Mouse (Mus musculus): ENCODE measurements around the gene Rps15a.

Rps15a gene

DNA sequence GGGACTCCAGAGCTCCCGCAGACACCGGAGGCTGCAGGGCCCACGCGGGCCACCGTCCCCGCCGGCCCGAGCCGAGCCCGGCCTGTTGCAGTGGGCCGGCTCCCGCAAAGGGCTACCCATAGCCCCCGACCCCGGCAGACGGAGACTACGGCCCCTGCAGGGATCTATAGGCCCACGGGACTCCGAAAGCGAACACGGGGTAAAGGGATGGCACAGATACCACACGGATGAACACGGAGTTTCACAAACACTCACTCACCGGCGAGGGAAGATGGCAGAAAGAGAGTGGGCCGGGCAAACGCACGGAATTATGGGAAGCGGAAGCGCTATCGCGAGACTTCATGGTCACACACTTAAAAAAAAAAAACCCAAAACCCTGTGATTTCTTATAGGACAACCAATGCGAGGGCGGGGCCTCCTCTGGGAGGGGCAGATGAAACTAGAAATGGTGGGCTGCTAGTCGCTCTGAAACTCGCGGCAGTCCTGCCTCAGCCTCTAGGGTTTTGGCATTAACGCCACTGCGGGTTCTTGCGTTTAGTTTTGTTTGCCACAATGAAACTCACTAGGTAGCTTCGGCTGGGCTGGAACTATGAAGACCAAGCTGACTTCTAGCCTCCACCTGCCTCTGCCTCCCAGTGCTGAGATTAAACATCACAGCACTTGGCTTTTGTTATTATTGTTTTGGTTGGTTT, at the start of gene Rps15a:
TSS of gene Rps15a (minus strand) at position 312 of the 692 bp plus-strand sequence.
- peak; percentile 95 for DNase-seq (ENCODE audit: low read depth)

DNA sequence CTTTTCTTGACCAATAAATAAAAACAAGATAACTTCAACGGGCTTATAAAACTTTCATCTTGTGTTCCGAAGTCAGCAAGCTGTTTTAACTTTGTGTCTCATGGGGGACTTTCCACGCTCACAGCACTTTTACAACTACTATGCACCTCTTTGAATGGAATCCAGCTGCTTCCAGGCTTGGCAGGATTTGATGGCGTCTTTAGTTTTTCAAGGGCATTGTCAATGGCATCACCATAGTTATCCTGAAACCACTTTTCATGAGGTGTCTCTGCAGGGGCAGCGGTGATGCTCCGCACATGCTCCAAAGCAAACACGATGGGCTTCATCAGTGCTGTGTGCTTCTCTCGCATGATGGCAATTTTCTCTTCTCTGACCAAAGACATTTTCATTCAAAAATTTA, 47.0 kb upstream of the Rps15a start:
- no peak for DNase-seq (ENCODE audit: low read depth)

DNA sequence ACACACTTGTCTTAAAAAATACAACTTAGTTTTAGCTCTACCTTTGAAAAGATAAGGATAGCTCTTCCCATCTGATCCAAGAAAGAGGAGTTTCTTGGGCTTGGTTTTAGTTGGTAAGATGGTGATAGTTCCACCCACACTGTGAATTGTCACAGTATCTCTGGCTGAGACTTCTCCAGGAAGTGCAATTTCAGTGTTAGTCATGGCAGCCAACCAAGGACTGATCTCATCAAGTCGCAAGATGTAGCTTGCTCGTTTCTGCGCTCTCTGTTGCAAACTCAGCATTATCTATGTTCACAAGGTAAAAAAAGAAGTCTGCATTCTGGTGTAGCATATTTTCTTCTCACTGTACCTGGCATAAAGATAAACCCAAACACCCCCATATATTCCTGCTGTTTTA, 44.1 kb upstream of the Rps15a start:
- DNase-seq (ENCODE audit: low read depth), result no peak

DNA sequence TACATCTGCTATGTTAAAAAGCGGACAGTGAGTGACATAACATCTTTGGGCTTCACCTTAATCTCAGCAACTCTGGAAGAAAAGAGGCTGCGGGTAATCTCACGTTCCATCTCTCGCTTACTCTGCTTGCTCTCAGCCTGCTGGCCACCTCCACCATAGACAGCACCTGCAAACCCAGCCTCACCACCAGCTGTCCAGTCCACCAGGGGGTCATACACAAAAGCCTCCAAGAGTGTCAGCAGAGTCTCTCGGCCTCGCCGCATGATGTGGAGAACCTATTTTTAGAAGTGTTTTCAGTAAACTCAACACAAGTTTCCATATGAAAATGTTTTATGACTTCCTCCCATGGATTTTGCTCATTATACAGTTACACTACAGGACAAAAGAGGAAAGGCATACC, 40.5 kb upstream of the Rps15a start:
- no peak for DNase-seq (ENCODE audit: low read depth)

DNA sequence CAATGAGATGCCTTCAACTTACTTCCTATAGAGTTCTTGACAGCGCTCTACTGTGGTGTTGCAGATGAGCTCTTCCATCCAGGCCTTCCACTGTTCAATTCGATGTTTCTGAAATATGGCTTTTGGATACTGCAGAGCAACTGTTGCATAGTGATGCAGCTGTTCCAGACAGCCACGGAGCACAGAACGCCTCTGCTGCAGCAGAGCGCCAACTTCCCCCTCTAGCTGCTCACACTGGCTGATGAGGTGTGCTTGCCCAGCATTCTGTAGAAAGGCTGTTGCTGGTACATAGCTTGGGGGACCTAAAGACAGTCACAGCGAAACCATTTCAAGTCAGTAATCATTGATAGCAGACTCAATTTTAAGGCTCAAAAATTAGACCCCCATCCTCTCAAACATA, 38.2 kb upstream of the Rps15a start:
- DNase-seq (ENCODE audit: low read depth), result no peak

DNA sequence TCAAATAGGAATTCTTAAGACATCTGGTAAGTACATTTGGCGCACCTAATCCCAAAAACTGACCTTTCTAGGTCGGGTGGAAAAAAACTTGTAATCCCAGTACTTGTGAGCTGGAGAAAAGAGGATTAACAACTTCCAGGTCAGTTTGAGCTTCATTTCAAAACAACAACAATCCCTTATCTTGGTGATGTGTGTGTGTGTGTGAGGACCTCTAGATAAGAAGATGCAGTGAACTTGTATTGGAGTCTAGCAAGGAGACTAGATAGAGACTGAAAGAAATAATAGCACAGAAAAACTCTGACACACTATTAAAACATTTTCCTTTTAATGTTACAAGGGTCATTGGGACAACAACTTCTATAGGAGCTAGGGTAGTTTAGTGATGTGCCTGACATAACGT, 27.6 kb upstream of the Rps15a start:
- peak; percentile 29 for DNase-seq (ENCODE audit: low read depth)

DNA sequence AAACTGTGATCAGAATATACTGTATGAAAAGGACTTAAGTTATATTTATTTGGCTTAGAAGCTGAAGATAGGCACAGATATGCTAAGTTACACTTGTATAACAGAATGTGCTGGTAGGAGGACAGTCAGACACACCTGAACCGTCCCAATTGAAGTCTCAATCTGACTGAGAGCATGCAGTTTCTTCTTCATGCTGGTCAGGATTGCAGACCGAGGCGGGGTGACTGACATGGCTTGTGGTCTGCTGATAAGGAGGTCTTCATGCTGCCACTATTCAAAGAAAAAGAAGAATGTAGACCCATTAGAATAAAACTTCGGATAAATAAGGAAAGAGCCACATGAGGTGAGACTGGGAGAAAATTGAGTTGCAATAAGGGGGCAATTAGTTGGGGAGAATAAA, 27.1 kb upstream of the Rps15a start:
- DNase-seq (ENCODE audit: low read depth), result peak; percentile 38

DNA sequence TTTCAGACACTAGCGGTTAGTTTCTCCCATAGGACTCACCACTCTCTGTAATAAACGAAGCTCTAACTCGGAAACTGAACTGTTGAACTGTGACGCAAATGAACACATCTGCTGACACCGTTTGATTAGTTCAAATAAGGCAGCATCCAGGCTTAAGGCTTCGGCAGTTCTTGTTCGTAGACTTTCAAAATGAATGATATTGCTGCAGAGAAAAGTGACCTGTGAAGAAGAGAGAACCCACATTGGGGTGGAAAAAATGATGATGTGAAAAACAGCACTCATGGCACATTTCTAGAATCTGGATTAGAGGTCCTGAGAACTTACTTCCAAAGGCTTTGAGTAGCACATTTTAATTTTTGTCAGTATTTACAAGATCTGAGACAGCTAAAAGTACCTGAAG, 25.3 kb upstream of the Rps15a start:
- no peak for DNase-seq (ENCODE audit: low read depth)

DNA sequence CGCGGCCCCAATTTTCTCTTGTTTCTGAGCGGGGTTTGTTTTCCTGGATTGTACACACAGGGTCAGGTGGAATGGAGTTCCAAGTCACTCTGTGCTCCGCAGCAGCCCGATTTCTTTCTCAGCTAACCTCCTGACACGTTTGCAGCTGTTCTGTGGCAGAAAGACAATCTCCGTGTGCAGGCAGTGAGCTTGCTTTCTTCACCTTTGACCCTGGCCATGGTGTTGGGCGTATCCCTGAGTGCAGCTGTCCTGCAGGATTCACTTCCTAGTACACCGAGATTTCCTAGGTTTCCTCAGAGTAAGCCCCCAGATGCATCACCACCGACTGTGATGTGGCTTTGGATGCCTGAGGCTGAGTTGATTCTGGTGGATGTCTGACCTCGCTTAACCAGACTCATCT, 19.1 kb upstream of the Rps15a start:
- no peak for DNase-seq (ENCODE audit: low read depth)

DNA sequence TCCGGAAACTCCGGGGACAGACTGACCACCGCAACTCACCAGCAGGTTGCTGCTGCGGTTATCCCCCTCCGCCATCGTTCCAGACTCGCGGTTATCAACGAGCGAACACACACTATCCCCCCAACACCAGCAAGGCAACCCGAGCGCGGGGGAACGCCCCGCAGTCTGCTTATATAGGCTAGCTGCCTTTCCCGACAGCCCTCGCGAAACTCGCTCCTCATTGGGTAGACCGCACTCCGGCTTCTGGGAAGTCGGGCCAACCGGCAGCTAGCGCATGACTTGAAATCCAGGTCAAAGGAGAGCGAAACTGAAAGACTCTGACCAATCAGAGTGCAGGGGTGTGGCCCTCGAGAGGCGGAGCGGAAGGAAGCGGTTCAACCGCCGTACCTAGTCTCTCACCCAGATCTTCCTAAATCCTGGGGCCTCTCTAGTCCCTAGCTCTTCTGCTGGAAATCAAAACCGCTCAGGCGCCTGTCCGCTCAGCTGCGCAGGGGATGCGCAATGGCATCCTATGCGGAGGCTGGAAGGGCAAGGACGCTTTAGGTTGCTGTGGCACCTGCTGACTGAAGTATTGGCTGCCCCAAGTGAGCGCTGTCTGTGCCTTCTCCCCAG, 13.5 kb upstream of the Rps15a start, which contains the start of gene Arl6ip1:
TSS of gene Arl6ip1 (minus strand) at position 233 of the 612 bp plus-strand sequence.
- DNase-seq (ENCODE audit: low read depth), result peak; percentile 98

DNA sequence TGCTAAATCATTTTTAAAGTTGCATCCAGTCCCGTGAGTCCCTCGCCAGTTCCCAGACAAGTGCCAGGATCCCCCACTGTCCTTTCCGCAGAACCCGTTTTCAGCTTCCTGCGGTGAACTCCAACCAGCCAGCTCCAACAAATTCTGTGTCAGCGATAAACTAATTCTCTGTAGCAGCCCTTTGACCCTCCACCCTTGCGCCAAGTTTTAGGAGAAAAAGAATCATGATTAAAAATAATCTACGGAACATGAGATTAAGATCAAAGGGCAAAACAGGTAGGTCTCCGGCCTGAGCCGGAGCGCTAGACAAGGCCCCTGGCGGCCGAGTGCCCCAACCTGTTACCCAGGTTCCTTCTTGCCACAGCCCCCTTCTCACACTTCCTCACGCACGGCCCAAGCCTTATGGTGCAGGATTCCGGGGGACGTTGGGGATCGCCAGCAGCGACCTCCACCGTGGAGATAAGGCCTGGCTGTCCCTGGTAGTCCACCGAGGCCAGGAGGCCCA, 13.0 kb upstream of the Rps15a start:
- DNase-seq (ENCODE audit: low read depth), result no peak

DNA sequence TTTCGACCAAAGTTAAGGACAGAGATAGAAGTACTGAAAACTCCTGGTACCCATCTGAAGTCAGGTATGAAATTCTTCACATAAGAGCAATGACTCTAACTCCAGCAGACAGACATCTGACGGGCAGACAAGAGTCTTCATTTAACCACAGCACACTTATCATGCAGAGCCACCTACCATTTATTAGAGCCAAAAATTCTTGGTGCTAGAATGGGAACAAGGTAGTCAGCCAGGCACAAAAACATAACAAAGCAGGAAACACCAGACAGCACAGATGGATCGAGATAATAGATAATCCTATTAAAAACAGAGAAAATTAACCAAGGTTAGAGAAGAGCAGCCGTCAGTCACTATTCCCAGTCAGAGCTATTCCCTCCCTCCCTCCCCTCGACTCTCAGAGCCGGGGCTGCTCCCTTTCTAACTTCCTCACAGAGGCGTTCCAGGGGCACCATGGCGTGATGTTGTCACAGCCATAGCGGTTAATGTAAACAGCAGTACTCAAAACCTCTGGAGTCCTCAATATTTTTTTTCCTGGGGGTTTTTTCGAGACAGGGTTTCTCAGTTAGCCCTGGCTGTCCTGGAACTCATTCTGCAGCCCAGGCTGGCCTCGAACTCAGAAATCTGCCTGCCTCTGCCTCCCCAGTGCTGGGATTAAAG, 10.4 kb upstream of the Rps15a start:
- no peak for DNase-seq (ENCODE audit: low read depth)

DNA sequence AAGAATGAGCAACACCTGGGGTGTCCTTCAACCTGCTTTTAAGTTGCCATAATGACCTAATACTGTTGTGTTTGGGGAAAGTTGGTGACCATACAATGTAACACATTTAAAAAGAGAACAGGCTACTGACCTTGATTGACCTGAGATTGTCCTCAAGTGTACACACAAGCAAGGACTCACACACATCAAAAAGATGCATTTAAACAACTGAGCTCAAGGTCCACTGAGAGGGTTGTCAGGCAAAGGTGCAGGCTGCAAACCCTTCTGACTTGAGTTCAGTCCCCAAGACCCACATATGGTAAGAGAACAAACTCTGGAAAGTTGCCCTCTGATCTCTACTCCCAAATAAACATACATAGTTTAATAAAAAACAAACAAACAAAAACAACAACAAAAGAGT, 9.7 kb upstream of the Rps15a start:
- DNase-seq (ENCODE audit: low read depth), result no peak

DNA sequence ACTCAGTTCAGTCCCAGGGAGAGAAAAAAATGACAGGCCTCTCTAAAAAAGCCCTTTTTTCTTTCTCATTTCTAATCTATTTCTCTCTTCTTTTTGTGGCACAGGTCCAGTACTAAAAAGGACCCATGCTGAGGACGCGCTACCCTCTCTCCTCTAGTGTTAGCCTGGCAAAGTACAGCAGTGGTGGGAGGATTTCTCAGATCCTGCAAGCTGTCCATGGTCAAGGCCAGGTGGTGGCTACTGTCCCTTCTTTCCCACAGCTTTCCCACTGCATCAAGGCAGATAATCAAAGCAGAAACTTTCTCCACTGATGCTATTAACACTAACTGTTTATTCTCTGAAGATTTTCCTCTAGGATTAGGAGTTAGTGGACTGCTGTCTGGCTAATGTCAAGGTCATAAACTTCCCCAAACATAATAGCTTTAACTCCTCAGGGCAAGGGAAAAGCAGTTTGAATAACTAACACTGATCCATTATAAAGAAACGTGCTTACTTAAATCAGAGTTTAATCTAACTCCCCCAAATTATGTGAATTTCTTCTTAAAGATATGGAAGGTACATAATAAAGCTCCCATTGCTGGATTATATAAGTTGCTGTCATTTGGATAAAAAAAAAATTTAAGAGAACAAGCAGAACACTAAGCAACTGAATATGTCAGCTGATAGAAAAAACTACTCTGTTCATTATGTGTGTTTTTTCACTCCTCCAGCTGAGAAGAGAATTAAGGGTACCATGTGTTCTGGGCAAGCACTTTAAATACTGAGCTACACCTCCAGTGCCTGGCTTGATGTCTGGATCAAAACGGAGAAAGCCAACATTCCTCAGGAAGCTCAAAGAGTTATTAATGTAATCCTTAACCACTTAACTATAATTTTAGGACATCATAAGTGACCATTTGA, 7.8 kb upstream of the Rps15a start:
- DNase-seq (ENCODE audit: low read depth), result no peak

DNA sequence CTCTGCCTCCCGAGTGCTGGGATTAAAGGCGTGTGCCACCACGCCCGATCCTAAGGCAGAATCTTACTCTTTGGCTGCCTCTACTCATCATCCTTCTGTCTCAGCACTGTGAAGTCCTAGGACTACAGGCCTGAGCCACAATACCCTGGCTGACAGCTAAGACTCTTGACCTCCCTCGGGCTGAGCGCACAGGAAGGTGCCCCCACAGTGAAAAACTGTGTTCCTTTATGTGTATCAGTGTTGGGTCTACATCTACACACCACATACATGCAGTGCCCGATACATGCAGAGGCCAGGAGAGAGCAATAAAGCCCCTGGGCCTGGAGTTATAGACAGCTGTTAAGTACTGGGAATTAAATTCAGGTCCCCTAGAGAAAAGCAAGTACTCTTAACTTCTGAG, 6.2 kb upstream of the Rps15a start:
- DNase-seq (ENCODE audit: low read depth), result no peak

DNA sequence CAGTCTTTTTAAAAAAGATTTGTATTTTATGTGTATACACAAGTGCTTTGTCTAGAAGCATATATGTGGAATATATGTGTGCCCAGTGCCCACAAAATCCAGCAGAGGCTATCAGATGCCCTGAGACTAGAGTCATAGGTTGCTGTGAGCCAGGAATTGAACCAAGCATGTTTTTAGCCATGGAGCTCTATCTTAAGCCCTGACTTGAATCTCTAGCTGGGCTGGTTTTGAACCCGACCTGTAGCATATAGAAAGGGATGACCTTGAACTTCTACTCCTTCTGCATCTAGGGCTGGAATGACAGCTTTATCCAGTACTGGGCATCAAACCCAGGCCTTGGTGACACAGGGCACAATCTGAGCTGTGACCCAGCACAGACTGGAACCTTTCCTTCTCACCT, 4.7 kb upstream of the Rps15a start:
- DNase-seq (ENCODE audit: low read depth), result no peak

DNA sequence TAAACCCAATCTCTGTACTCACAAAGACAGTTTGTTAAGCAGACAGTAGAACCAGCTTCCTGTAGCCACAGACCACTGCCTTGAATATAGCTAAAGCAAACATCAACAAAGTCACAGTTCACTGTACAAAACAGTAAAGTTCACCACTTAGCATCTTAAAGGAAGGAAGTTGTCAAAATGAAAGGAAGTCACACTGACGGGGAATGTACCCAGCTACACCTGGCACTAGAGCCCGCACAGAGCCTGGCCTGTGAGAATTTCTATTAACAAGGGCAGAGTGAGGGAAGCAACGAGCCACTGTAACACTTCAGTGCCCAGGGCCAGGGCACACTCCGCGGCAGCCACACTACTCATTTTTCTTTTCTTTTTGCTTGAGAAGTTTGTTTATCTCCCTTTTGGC, 4.0 kb upstream of the Rps15a start:
- no peak for DNase-seq (ENCODE audit: low read depth)

DNA sequence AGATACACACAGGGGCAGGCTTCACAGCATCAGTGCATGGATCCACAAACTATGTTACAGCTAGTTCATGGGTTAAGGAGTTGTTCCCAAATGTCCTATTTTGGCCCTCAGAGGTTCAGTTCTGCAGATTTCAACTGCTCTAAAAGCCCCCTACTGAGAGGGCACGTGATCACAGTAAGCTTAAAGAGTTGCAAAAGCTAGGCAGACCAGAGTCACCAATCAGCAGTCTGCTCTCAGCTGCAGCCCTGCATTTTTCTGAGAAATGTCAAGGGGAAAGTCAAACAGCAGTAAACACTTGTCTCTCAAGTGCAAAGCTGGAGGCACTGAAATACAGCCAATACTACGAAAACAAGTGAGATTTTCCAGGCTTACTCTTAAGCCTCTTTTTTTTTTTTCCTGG, 3.2 kb upstream of the Rps15a start:
- DNase-seq (ENCODE audit: low read depth), result no peak

DNA sequence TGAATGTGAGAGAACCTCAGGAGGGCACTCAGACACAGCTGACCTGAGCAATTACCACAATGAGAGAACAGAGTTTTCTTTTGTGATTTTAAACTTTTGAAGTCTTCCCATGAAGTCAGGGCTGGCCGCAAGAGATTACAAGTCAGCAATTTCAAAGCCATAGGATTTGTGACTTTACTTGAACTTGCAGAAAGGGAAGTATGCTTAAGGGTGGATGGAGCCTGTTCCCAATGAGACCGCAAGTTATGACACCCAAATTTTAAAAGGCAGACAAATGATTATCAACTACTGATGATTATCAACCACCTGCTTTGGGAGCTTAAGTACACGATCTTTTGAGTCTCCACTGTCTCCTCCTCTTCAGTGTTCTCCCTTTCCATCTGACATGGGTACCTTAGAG, 2.4 kb upstream of the Rps15a start:
- no peak for DNase-seq (ENCODE audit: low read depth)

DNA sequence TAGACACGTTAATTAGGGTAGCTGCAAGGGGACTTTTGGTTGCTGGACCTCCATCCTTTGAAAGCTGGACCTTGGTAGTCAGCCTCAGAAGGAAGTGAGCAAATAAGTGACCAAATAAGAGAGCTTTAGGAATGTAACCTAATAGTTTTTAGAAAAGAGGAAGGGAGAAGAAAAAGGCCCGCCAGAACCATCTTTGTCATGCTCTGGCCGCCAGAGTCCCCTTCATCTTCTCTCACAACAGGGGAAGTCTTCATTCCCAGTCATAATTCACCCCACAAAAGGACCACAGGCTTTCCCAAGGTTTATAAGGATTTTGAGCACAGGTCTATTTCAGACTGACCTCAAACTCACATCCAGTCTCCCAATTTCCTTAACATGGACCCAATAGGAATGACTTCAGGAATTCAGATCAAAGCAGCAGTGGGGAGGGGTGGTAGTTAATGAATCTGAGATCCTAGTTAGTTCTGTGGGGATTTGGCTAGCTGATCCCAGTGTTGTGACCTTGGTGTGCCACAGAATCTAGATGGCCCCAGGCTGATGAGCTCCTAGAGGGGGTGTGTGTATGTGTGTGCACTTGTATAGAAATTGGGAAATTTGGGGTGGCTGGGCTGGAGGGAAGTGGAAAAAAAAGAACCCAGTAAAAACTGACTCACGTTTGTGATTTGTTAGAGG, 1.7 kb upstream of the Rps15a start:
- no peak for DNase-seq (ENCODE audit: low read depth)

DNA sequence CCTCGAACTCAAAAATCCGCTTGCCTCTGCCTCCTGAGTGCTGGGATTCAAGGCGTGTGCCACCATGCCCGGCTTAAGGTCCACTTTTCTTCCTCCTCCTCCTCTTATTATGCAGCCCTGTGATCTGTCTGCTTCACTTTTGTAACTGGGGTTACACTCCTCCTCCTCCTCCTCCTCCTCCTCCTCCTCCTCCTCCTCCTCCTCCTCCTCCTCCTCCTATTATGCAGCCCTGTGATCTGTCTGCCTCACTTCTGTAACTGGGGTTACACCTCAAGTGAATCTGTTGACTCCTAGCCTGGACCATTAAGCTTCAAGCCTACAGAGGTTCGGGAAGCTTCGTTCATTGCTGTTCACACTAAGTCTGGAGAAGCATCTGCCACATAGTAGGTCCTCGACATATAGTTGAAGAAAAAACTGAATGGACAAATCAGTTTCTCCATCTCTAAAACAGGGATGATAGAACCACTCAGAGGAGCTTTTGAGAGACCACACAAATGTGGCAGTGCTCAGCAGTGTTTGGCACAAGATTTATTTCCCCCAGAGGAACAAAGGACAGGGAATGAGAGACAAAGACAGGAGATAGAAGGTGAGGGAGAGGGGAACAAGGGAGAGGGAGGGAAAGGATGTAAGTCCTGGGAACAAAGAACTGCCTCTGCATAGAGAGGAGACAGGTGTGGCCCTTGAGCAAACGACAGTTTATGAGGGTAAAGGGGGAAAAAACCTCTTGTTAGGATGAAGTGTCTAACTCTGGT, 975 bp upstream of the Rps15a start:
- no peak for DNase-seq (ENCODE audit: low read depth)
